Mouse (Mus musculus): ENCODE measurements around the gene Matk.
A peak's percentile ranks its signal among the peaks of the same experiment; 100 is the strongest.

Matk gene

DNA sequence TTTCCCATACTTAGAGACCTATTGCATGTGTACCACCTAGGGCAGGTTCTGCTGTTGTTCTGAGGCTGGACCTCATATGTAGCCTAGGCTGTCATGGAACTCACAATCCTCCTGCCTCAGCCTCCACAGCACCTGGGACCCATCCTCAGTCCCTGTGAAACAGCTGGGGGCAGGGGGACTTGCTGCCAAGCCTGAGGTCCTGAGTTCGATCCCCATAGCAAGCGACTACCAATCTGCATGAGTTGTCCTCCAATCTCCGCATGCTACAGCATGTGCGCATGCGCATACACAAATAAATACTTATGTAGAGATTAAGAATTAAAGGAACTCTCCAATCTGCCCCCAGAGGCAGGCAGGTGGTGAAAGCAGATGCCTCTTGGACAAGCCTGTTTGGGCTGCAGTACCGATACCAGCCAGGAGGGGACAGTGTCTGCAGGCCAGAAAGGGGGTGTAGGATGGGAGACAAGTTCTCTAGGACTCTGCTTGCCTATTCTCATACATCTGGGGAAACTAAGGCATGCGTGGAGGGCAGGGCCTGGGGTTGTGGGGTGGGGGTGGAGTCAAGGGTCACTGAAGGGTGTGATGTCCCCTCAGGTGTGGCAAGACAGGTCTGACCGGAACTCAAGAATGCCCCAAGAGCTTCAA lies 34.9 kb downstream of the Matk start:
- DNase-seq, result peak in 1 of 2 experiments; percentile 63

DNA sequence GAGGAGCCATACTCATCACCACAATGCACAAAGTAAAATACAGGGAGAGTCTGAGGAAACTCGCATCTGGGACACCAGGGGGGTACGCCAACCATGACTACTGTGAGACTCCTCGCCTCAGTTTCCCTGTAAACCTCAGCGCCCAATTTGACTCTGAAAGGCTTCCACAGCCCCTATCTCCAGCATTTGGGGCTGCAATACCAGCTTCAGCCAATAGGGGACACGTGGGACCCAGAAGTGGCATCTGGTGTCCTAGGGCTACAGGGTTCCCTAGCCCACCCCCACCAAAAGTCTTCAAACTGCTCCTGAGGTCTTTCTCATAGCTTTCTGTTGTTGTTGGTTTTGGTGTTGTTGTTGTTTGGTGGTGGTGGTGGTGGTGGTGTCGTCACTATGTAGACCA lies 35.9 kb downstream of the Matk start:
- peak in 1 of 2 experiments; percentile 54 for DNase-seq

DNA sequence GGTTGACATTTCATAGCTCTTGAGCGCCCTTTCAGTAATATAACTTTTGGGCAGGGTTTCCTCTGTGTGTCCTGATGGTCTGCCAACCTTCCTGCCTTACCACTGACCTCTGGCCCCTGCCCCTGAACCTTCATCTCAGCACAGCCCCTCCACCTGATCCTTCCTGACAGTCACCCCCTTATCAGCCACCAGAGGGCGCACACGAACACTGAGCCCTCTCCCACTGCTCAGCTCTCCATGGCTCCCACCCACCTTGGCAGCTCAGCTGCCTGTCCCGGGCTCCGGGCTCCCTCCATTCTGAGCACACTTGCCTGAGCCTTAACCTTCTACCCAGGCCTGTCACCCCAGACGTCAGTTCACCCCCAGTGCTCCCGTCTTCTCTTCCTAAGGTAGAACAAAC lies 36.5 kb downstream of the Matk start:
- DNase-seq, result peak in 1 of 2 experiments; percentile 62

DNA sequence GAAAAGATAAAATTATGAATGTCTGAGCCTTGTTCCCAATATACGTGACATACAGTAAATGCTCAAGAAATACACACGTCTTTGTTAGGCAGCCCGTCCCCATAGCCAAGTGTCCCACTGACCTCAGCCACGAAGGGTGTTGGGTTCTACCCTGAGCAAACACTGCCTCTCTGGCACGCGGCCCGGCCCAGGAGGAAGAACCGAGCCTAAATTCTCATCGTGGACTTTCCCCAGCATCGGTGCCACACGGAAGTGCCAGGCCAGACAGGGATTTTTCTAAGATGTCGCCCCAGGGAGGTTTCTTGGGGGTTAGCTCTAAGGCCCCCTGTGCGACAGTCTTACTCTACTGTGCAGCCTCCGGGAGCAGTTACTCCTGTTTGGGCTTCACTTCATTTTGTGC lies 37.1 kb downstream of the Matk start:
- DNase-seq, result peak in 1 of 2 experiments; percentile 64

DNA sequence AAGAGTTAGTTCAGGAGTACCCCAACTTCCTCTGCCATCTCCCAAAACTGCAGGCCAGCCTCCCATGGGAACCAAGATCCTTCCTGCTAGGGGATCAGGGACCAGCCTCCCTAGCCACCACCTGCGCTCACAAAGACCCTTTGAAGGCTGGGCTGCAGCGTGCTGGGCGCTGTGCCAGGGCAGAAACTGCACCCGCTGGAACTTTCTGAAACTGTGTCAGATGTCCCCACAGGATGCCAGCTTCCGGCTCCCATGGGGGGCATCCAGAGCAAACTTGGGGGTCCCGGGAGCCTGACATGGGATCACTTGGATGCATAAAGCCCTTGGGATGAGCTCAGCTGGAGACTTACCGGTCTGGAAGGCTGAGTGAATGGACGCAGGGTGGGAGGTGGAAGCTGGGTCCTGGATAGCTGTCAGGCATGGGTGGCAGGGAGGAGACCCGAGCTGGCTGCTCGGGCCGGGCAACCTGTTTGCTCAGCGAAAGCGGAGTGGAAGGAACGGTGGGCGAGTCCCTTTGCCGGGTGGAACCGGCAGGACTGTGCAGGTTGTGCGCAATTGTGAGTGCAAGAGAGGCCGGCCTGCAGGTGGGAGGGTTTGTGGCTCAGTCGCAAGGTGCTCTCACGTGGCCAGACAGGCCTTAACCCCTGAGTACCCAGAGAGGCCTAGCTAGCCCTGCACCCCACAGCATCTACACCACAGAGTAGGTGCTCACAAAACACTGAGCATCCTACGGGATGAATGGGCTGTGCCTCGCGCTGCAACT lies 38.1 kb downstream of the Matk start:
- DNase-seq, result peak; percentile 54 to 72

DNA sequence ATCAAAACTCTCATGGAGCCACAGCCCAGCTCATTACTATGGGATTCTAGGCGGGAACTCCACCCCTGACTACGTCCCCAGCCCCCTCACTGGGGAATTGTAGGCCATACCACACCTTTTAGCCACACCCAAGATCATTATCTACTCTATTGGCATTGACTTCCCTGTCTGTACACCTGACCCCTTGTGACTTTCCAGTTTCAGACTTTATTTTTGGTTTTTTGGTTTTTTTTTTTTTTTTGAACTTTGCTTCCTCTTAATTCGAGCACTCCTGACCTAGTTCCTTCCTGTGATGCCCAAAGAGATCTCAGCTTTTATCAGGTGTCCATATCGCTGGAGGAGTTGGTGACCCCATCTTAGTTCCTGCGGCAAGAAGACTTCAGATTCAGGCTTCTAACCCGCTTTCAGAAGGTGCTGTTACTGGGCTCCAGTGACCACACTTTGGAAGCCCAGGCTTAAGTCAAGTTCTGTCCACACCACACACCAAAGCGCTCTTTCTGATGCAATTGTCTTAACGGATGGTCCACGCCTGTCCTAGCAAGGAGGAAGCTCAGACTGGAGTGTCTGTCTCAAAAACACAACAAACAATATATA lies 38.9 kb downstream of the Matk start, which contains the start of gene Tjp3:
Gene Tjp3 (minus strand): TSS at position 71 of the 594 bp plus-strand sequence.
- no peak for DNase-seq

DNA sequence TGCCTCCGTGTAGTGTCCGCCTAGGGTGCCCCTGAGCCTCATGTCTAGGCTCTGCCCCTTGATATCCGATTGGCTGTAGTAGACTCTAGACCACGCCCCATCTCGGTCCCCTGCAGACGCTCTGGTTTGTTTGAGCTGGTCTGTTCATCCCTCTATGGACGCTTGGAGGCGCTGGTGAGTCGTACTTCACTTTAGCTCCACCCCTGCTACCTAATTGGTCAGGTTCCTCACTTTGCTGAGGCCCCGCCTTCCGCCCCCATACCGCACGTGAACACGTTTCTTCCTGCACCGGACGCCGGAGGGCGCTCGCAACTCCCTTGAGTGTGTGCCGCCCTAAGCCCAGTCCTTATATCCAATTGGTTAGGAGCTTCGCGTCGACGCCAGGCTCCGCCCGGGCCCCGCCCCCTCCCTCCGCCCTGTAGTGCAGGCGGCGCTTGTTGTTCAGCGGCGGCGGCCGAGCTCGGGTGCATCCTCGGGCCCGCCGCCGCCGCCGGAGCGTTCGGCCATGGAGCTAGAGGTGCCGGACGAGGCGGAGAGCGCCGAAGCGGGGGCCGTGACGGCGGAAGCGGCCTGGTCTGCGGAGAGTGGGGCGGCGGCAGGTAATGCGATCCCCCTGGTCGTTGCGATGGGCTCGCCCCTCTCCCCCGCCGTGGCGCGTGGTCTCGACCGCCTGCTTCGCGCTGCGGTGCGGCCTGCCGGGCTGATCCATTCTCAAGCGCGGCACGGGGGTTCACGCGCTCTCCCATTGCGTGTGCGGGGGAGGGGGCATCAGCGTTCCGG lies 40.0 kb downstream of the Matk start, which contains the start of gene Pip5k1c:
Gene Pip5k1c (plus strand): TSS at position 410 of the 780 bp plus-strand sequence.
- DNase-seq, result peak; percentile 100

DNA sequence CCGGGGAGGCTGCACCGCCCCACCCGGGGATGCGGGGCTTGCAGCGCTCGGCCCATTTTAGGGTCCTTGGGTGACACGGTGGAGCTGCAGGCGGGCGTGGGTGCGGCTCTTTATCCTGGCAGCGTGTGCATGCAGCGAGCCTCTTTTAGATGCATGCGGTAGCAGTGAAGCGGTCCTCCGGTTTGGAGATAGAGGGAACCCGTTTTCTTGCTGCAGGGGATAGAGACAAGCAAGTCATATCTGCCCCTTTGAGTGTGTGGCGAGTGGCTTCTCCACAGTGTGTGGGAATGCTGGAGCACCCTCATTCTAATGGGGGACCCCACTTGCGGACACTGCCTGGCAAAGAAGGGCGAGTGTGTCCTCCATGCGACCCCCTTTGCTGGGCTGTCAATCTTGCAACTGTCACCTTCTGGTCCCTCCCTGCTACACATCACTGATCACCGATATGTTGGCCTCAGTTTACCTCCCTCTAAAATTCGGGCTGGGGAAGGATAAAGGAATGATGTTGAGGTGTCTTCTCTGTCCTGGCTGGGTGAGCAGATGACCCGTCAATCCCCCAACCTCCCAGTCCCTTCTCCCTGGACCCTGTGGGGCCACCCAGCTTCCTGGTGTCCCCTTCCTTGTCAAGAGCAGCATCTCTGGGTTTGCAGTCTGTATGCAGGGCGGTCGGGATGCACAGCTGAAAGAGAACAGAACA lies 40.7 kb downstream of the Matk start:
- DNase-seq, result no peak

DNA sequence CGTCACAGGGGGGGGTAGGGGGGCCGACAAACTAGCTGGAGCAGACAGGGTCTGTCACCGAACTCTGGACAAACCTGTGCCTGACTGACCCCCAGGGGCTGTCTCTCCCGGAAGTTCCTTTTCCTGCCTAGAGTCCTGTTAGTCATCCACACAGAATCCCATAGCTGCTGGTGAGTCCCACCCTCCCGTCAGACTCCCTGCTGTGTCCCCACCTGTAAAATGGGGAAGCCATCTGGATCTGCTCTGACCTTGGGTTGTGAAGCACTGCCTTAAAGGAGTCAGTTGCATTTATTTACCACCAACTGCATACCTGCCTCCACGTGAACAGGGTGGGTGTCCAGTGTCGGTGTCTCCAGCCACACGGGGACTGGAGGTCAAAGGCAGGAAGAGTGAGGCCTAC lies 41.7 kb downstream of the Matk start:
- DNase-seq, result no peak

DNA sequence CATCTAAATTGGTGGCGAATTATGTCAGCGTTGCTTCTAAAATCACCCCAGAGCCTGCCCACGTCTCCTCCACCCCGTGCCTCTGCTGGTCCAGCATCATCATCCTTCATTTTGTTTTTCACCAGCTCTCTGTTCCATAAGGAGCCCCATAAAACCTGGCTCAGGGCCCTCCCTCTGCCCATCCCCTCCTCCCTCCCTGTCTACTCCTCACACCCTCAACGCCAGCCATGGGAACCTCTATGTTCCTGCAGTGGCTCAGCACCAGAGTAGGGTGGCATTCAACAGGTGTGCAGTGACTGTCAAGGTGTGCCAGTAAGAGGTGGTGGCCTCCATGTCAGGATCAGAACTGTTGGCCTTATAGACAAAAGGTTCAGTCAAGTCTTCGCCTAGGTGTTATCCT lies 42.5 kb downstream of the Matk start:
- DNase-seq, result no peak

DNA sequence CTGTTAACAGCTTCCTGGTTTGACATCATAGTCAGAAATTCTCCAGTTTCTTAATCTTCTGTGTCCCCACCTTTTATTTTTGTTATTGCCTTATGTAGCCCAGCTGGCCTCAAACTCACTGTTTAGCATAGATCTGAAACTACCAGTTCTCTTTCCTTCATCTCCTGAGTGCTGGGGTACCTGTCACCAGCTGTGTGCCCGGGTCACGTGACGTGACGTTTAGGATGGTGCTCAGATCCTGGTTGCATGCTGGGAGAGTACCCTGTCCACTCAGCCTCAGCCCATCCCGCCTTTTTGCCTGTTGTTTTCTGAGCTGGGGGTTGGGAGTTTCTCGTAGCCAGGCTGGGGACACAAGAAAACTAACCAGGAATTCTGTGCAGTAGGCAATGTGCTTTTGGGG lies 44.5 kb downstream of the Matk start:
- no peak for DNase-seq

DNA sequence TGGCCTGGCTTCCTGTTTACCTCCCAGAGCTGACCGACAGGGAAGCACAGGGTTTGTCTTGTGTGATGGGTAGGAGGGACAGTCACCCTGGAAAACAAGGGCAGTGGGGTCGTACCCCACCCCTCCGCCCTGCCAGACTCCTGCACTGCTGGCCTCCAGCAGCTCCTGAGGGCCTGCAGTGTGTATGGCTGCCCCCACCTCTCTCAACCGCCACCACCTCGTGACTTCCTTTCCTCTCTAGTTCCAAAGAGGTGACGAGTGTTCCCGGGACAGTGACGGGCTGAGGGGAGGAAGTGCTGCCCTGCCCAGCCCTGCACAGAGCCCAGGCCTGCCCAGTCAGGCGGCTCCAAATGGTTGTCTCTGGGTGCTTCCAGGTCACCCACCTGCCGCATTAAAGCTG lies 45.1 kb downstream of the Matk start:
- peak in 1 of 2 experiments; percentile 62 for DNase-seq

DNA sequence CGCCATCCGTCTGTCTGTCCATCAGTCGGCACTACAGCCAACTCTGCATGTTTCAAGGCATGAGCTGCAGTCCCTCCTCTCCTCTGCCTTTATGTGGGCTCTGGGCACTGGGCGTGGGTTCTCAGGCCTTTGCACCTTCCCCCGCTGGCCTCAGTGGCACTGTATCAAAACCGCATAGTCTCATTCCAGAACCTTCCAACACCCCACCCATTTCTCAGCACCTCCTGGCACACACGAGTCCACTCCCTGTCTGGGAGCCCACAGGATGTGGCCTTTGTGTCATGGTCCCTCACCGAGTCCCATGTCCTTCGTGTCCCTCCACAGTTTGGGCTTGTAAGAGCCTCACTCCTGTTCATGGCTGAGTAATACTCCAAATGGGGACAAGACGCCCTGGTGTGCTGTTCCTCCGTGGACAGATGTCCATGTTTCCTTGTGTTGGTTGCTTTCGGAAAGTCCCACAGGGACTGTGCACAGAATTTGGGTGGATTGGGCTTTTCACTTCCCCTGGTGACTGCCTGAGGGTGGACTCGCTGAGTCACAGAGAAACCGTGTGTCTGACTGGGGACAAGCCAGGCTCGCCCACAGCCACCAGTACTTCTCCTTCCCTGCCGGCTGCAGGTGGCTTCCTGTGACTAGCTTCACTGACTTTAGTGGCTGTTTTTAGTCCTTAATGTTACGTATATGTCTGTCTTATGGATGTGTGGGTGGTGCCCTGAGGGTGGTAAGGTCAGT lies 45.8 kb downstream of the Matk start:
- no peak for DNase-seq

DNA sequence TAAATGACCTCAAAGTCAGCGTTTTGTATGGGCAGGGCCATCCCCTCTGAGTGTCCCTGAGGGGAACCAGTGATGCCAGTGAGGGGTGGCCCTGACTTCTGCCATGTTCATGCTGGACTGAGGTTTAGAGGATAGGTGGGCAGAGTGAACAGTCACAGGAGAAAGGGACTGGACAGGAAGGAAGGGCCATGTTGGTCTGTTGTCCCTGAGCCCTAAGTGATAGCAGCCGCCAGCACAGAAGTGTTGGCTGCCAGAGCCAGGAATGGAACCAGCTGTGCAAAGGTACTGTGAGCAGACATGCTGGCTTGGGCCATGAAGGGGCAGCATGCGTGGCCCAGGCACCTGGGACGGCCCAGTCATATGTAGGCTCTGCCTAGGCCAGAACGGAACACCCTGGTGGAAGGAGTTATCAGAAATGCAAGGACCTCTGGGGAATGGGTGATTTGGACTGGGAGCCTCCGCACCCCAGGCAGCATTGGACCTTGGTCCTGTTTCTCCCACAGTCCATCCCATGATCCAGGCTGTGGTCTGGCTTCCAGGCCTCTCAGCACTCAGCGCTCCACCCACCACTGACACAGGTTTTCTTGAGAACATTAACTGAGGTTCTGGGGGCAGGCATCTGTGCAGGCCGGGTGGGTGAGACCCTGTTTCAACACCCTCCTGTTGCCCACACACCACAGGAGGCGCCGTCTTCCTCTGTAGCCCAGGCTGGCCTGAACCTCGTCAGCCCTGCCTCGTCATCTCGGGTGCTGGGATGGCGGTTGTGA lies 47.0 kb downstream of the Matk start:
- peak; percentile 75 to 79 for DNase-seq

DNA sequence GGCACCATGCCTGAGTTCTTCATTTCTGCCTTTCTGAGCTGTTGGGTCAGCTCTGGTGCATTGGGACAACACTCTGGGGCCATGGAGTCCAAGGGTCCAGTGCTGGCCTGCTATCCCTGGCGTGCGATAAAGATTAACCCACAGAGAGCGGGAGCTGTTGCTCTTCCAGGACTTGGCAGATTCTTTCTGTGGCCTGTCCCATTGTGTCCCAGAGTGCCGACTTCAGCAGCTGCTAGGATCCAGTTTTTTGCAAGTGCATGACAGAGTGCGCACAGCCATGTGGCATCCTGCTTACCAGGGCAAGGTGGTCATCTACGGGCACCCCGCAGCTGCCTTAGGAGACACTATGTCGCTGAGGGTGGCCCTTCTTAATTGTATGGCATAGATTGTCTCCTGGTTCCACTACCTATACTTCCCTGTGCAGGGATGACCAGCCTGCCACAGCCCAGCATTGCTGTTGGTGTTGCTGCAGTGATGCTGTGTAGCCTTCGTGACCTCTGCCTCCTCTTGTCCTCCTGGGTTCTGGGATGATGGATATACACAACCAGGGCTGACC lies 47.7 kb downstream of the Matk start:
- peak; percentile 80 to 87 for DNase-seq

DNA sequence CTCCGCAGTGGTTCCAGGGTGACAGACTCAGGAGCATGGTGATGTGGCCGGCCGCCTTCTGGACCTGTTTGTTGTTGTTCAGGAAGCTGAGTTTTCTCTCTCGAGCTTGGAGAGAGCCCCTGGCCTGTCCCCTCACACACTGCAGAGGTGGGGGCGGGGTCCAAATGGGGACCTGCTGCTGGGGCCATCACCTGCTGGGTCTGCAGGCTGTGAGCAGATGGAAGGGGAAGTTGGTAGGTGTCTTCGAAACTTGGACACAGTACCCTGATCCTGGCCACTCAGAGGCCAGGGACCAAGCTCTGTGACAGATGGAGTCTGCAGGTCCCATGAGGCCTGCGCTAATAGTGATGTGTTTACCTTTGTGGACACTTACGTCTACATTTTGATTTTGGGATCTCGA lies 48.6 kb downstream of the Matk start:
- DNase-seq, result no peak

DNA sequence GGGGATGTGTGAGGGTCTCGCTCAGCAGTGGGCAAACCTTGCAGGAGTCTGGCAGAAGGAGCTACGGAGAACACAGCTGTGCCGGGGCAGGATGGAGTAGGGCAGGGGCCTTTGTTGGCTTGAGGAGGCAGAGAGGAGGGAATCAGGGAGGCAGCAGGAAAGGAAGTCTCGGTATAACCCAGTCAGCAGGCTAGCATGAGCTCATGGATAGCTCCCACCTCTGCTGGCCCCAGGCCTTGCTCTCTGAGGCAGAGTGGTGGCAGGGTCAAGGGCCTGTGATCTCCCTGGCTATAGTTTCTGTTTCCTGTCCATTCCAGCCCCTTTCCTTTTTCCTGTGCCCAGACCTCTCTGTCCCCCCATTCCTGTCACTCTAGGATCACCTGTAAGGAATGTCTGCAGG lies 49.6 kb downstream of the Matk start:
- no peak for DNase-seq

DNA sequence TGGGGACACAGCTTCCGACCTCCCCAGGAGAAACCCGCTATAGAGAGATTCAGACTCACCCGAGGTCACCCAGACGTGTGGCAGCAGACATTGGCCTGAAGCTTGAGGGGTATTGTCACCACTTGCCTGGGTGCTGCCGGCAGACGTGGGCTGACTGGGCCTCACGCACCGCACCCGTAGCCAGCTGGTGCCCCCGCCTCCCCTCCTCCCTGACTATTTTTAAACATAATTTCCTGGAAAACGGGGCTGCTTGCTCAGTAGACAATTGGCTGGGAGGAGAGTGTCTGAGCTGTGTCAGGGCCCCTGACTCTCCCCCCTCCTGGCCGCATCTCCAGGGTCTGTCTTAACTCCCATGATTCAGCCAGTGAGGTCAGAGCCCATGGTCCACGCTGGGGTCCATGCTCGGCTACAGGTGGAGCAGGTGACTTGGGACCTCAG lies 50.1 kb downstream of the Matk start:
- no peak for DNase-seq

DNA sequence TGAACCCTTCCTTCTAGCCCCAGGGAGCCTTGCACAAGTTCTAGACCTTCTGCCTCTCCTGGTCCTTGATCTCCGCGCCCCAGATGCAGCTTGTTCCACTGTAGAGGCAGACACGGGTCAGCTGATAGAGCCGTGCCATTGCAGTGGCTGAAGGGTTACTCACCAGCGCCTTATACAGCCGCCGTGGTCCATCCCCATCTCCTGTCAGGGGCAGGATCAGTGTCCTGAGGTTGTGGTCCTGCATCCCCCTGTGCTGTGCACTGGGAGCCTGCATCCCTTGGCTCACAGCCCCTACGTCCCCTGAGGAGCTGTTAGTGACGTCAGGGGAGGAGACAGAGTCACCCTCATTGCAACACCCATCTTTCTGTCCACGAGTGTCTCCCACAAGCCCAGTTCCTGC lies 50.5 kb downstream of the Matk start:
- no peak for DNase-seq

DNA sequence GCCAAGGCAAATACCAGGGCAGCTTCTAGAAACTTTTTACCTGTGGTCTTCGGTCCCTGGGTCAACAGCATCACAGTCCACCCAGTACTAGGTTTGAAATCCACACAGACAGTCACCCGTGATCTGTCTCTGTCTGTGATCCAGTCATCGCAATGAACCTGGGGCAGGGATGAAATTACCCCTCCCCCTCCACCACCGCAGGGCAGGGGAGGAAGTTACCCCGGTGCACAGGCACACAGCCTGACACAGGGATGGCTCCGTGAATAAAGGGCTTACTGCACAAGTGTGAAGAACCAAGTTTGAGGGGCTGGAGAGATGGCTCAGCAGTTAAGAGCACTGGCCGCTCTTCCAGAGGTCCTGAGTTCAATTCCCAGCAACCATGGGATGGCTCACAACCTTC lies 51.0 kb downstream of the Matk start:
- DNase-seq, result no peak

Data from kidney, adult 8-10 months (tissue).